In the genomic region with DNA sequence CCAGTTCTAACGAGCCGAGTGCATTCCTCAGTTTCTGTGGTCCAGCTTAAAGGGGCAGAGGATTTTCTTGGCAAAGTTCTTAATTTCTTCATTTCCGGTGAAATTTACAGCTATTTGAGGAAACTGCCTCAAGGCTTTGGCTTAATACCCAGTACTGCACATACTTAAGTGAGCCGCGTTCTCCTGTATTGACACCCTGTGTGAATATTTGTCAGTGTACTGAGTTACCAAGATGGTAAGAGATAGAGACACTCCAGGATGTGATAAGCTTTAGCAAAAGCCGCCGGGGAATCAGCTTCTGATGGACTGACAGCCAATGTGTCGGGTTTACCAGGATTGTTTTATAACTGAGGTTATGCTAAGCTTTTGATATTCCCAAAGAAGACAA, we compare ENCODE assay signal across 8 mouse cellular contexts. TPM values are rescaled to one million over a fixed set of nuclear protein-coding genes. Genes with fewer than 3 reads are reported as not detected.
DNase-seq lines count a peak whose midpoint lies in the region; ATAC-seq and TF ChIP-seq lines count a peak whose summit lies in the region.

No protein-coding gene starts in this region.

- ATAC-seq in heart, embryonic 16.5 days (replicated peaks; ENCODE audit: extremely low read depth, insufficient read depth, low FRiP score) = peak; percentile 28; the same call in 1 of the 2 replicates
- no peak for ATAC-seq in liver, embryonic 15.5 days (ENCODE audit: insufficient read depth)
- ATAC-seq in stomach, embryonic 16.5 days (ENCODE audit: insufficient read depth, low FRiP score) = peak; percentile 18; the same call in 1 of the 2 replicates

- 0 out of 2 replicates have a peak overlapping the region, but pooled peaks have one; percentile 5 for H3K27ac ChIP-seq in cortical plate, adult 2 months (ENCODE audit: insufficient read depth, low read length)
- H3K27ac ChIP-seq in heart, embryonic 16.5 days (ENCODE audit: low read length) = peak overlapping the region; percentile 15
- peak overlapping the region; percentile 88 for H3K27ac ChIP-seq in liver, embryonic 15.5 days (replicated peaks)
- H3K27ac ChIP-seq in stomach, embryonic 16.5 days (ENCODE audit: low read length) = no peak overlapping the region

- H3K9me3 ChIP-seq in heart, embryonic 16.5 days (replicated peaks; ENCODE audit: control insufficient read depth, low read length) = no peaks in the 10 kb centered on the region
- H3K9me3 ChIP-seq in liver, embryonic 15.5 days (replicated peaks) = no peaks in the 10 kb centered on the region
- no peaks in the 10 kb centered on the region for H3K9me3 ChIP-seq in stomach, embryonic 16.5 days (replicated peaks; ENCODE audit: control insufficient read depth, low read length)

- TF ChIP-seq POLR2A in lung, adult 2 months (IDR thresholded peaks at IDR 0.05; ENCODE audit: borderline replicate concordance, extremely low read depth, low read depth, low read length) = no peak
- TF ChIP-seq POLR2A in cortical plate, adult 2 months (IDR thresholded peaks at IDR 0.05; ENCODE audit: extremely low read depth, insufficient read depth, low read length) = no peak

- DNase-seq in lung, adult 2 months = no peak
- DNase-seq in lung, adult 18-20 months = no peak
- DNase-seq in embryo, embryonic 9.5 days (ENCODE audit: extremely low spot score) = no peak
- DNase-seq in adrenal gland, adult (ENCODE audit: inconsistent age in 2 of 2, low spot score in 1 of 2) = no peak

- TF ChIP-seq CTCF in lung, adult 2 months (IDR thresholded peaks at IDR 0.05; ENCODE audit: insufficient read depth, low read length) = no peak
- TF ChIP-seq CTCF in cortical plate, adult 2 months (IDR thresholded peaks at IDR 0.05; ENCODE audit: extremely low read depth, insufficient read depth, low read length) = no peak

- H3K4me1 ChIP-seq in lung, adult 2 months (ENCODE audit: control insufficient read depth, insufficient read depth, low read length) = peaks cover 7% of the 10 kb centered on the region
- peaks cover 4% of the 10 kb centered on the region for H3K4me1 ChIP-seq in cortical plate, adult 2 months (ENCODE audit: control insufficient read depth, insufficient read depth, low read length)
- peaks cover 6% of the 10 kb centered on the region for H3K4me1 ChIP-seq in heart, embryonic 16.5 days (ENCODE audit: control insufficient read depth, insufficient read depth, low read length)
- H3K4me1 ChIP-seq in liver, embryonic 15.5 days (replicated peaks) = peaks cover 20% of the 10 kb centered on the region
- H3K4me1 ChIP-seq in stomach, embryonic 16.5 days (ENCODE audit: control insufficient read depth, insufficient read depth, low read length) = peaks cover 4% of the 10 kb centered on the region

- peak overlapping the region; percentile 96 for H3K4me3 ChIP-seq in lung, adult 2 months (replicated peaks; ENCODE audit: extremely low read depth, low read depth, low read length)
- peak overlapping the region; percentile 56 for H3K4me3 ChIP-seq in cortical plate, adult 2 months (ENCODE audit: insufficient read depth, low read length)
- peak overlapping the region; percentile 69 for H3K4me3 ChIP-seq in heart, embryonic 16.5 days (ENCODE audit: low read length)
- peak overlapping the region; percentile 73 for H3K4me3 ChIP-seq in liver, embryonic 15.5 days (replicated peaks)
- peak overlapping the region; percentile 63 for H3K4me3 ChIP-seq in stomach, embryonic 16.5 days (replicated peaks; ENCODE audit: low read length)

- peaks cover 3% of the 10 kb centered on the region; the same call in 1 of the 2 replicates for H3K36me3 ChIP-seq in heart, embryonic 16.5 days (ENCODE audit: control insufficient read depth, insufficient read depth)
- H3K36me3 ChIP-seq in liver, embryonic 15.5 days (replicated peaks) = peaks cover 8% of the 10 kb centered on the region; the same call in 1 of the 2 replicates
- peaks cover 8% of the 10 kb centered on the region for H3K36me3 ChIP-seq in stomach, embryonic 16.5 days (ENCODE audit: control insufficient read depth, insufficient read depth, low read length)

- 32% methylated on average over 8 of the region's 8 CpGs for WGBS in lung, adult 2 months
- WGBS in heart, embryonic 16.5 days = 16% methylated on average over 8 of the region's 8 CpGs
- 22% methylated on average over 8 of the region's 8 CpGs for WGBS in liver, embryonic 15.5 days (ENCODE audit: insufficient replicate concordance)
- 34% methylated on average over 8 of the region's 8 CpGs for WGBS in stomach, embryonic 16.5 days

- peak overlapping the region; percentile 67 for H3K4me2 ChIP-seq in heart, embryonic 16.5 days (ENCODE audit: low read depth, low read length)
- peak overlapping the region; percentile 78 for H3K4me2 ChIP-seq in liver, embryonic 15.5 days
- H3K4me2 ChIP-seq in stomach, embryonic 16.5 days (ENCODE audit: low read depth, low read length) = peak overlapping the region; percentile 60

- H3K9ac ChIP-seq in heart, embryonic 16.5 days (ENCODE audit: low read length) = peak overlapping the region; percentile 72
- H3K9ac ChIP-seq in liver, embryonic 15.5 days = peak overlapping the region; percentile 30; the same call in 1 of the 2 replicates
- H3K9ac ChIP-seq in stomach, embryonic 16.5 days (ENCODE audit: low read length) = peak overlapping the region; percentile 56

- H3K27me3 ChIP-seq in heart, embryonic 16.5 days (ENCODE audit: control insufficient read depth, insufficient read depth, low read length) = no peaks in the 10 kb centered on the region
- H3K27me3 ChIP-seq in liver, embryonic 15.5 days = no peaks in the 10 kb centered on the region
- H3K27me3 ChIP-seq in stomach, embryonic 16.5 days (ENCODE audit: control insufficient read depth, insufficient read depth, low read length) = no peaks in the 10 kb centered on the region

RNA-seq across cellular contexts. Expression of gene Zfp874b, which starts 0.4 kb away (rescaled TPM):
- 1.0 and 3.1 TPM in 2 replicates for polyA plus RNA-seq in lung, adult 2 months (2012; rRNA removed)
- 10.0 and 11.5 TPM in 2 replicates for polyA plus RNA-seq in cortical plate, adult 2 months (2012; rRNA removed)
- 2.1 and 2.8 TPM in 2 replicates for polyA plus RNA-seq in heart, embryonic 16.5 days (2015; fragmentation: Nextera tagmentation; extraction: Ambion mirVana)
- 2.5 and 3.4 TPM in 2 replicates for polyA plus RNA-seq in liver, embryonic 15.5 days (2015; fragmentation: Nextera tagmentation; extraction: Ambion mirVana)
- polyA plus RNA-seq in stomach, embryonic 16.5 days (2015; fragmentation: Nextera tagmentation; extraction: Ambion mirVana) = 2.8 and 2.9 TPM in 2 replicates

RNA-seq across cellular contexts. Expression of gene Zfp58, which starts 15.9 kb away (rescaled TPM):
- 0.79 and 0.91 TPM in 2 replicates for polyA plus RNA-seq in lung, adult 2 months (2012; rRNA removed)
- polyA plus RNA-seq in cortical plate, adult 2 months (2012; rRNA removed) = 5.6 and 5.7 TPM in 2 replicates
- 8.9 TPM in 2 replicates for polyA plus RNA-seq in heart, embryonic 16.5 days (2015; fragmentation: Nextera tagmentation; extraction: Ambion mirVana)
- polyA plus RNA-seq in liver, embryonic 15.5 days (2015; fragmentation: Nextera tagmentation; extraction: Ambion mirVana) = 2.1 and 2.4 TPM in 2 replicates
- polyA plus RNA-seq in stomach, embryonic 16.5 days (2015; fragmentation: Nextera tagmentation; extraction: Ambion mirVana) = 12.8 and 14.2 TPM in 2 replicates

RNA-seq across cellular contexts. Expression of gene Zfp874a, which starts 33.0 kb away (rescaled TPM):
- 0.66 and 2.5 TPM in 2 replicates for polyA plus RNA-seq in lung, adult 2 months (2012; rRNA removed)
- 9.1 TPM in 2 replicates for polyA plus RNA-seq in cortical plate, adult 2 months (2012; rRNA removed)
- 5.5 and 6.0 TPM in 2 replicates for polyA plus RNA-seq in heart, embryonic 16.5 days (2015; fragmentation: Nextera tagmentation; extraction: Ambion mirVana)
- 6.0 and 7.0 TPM in 2 replicates for polyA plus RNA-seq in liver, embryonic 15.5 days (2015; fragmentation: Nextera tagmentation; extraction: Ambion mirVana)
- polyA plus RNA-seq in stomach, embryonic 16.5 days (2015; fragmentation: Nextera tagmentation; extraction: Ambion mirVana) = 8.9 and 9.8 TPM in 2 replicates

RNA-seq across cellular contexts. Expression of gene Gm26965, which starts 41.5 kb away (rescaled TPM):
- polyA plus RNA-seq in lung, adult 2 months (2012; rRNA removed) = not detected in 2 replicates
- polyA plus RNA-seq in cortical plate, adult 2 months (2012; rRNA removed) = 0.15 TPM in 1 of 2 replicates, not detected in the other
- not detected in 2 replicates for polyA plus RNA-seq in heart, embryonic 16.5 days (2015; fragmentation: Nextera tagmentation; extraction: Ambion mirVana)
- not detected in 2 replicates for polyA plus RNA-seq in liver, embryonic 15.5 days (2015; fragmentation: Nextera tagmentation; extraction: Ambion mirVana)
- not detected in 2 replicates for polyA plus RNA-seq in stomach, embryonic 16.5 days (2015; fragmentation: Nextera tagmentation; extraction: Ambion mirVana)

RNA-seq across cellular contexts. Expression of gene Zfp87, which starts 41.6 kb away (rescaled TPM):
- 17.9 and 21.2 TPM in 2 replicates for polyA plus RNA-seq in lung, adult 2 months (2012; rRNA removed)
- polyA plus RNA-seq in cortical plate, adult 2 months (2012; rRNA removed) = 27.9 and 29.4 TPM in 2 replicates
- polyA plus RNA-seq in heart, embryonic 16.5 days (2015; fragmentation: Nextera tagmentation; extraction: Ambion mirVana) = 16.8 and 18.2 TPM in 2 replicates
- 7.5 and 8.0 TPM in 2 replicates for polyA plus RNA-seq in liver, embryonic 15.5 days (2015; fragmentation: Nextera tagmentation; extraction: Ambion mirVana)
- 21.2 and 21.3 TPM in 2 replicates for polyA plus RNA-seq in stomach, embryonic 16.5 days (2015; fragmentation: Nextera tagmentation; extraction: Ambion mirVana)
